Mouse (Mus musculus) layer of hippocampus, postnatal 25 days (tissue): ENCODE measurements around the gene Abcc12. TPM values are rescaled to one million over a fixed set of nuclear protein-coding genes. Genes with fewer than 3 reads are reported as not detected.

Source experiments
- DNase-seq, 2 experiments: peaks; one replicate each; pipeline ENCODE4 v3.0.0; 2022; ENCODE audit warnings: mixed read lengths in 2 of 2, low spot score in 1 of 2; ENCODE audit errors: extremely low spot score in 1 of 2
- total RNA-seq, 2 experiments: library from RNA; stranded (reverse); gene quantifications; 2 replicates each; pipeline ENCODE4 v1.2.3; 2021

The Abcc12 gene
- total RNA-seq, 2 experiments from 2014 or later, result 0.25 to 0.42 TPM

GRCm38 (mm10) chr8:86581921-86582331 is 1.4 kb upstream of the Abcc12 start:
- no peak for DNase-seq

GRCm38 (mm10) chr8:86578693-86579092 is 1.8 kb downstream of the Abcc12 start:
- DNase-seq, result no peak

- peak; percentile 48 to 50 for DNase-seq
Measured at GRCm38 (mm10) chr8:86578076-86578475, 2.4 kb downstream of the Abcc12 start.

GRCm38 (mm10) chr8:86577547-86577946 is 2.9 kb downstream of the Abcc12 start:
- no peak for DNase-seq

GRCm38 (mm10) chr8:86563674-86564073 is 16.8 kb downstream of the Abcc12 start:
- no peak for DNase-seq

GRCm38 (mm10) chr8:86561737-86562136 is 18.7 kb downstream of the Abcc12 start:
- no peak for DNase-seq

GRCm38 (mm10) chr8:86560688-86561065 is 19.8 kb downstream of the Abcc12 start:
- no peak for DNase-seq

GRCm38 (mm10) chr8:86559947-86560687 is 20.4 kb downstream of the Abcc12 start:
- DNase-seq, result no peak

- no peak for DNase-seq
Measured at GRCm38 (mm10) chr8:86557186-86558045, 23.1 kb downstream of the Abcc12 start.

- no peak for DNase-seq
Measured at GRCm38 (mm10) chr8:86555564-86555963, 24.9 kb downstream of the Abcc12 start.

GRCm38 (mm10) chr8:86554220-86554891 is 26.1 kb downstream of the Abcc12 start:
- no peak for DNase-seq

GRCm38 (mm10) chr8:86550516-86550915 is 30.0 kb downstream of the Abcc12 start:
- DNase-seq, result no peak

GRCm38 (mm10) chr8:86546001-86546400 is 34.5 kb downstream of the Abcc12 start:
- DNase-seq, result no peak

GRCm38 (mm10) chr8:86540906-86541305 is 39.6 kb downstream of the Abcc12 start:
- no peak for DNase-seq

GRCm38 (mm10) chr8:86540376-86540775 is 40.1 kb downstream of the Abcc12 start:
- no peak for DNase-seq

GRCm38 (mm10) chr8:86536663-86536987 is 43.9 kb downstream of the Abcc12 start:
- DNase-seq, result no peak

- DNase-seq, result peak; percentile 44 to 69
Measured at GRCm38 (mm10) chr8:86535791-86536662, 44.5 kb downstream of the Abcc12 start.

- no peak for DNase-seq
Measured at GRCm38 (mm10) chr8:86535068-86535560, 45.4 kb downstream of the Abcc12 start.

GRCm38 (mm10) chr8:86529714-86530113 is 50.8 kb downstream of the Abcc12 start:
- no peak for DNase-seq
